Mouse (Mus musculus): ENCODE results near the gene Egfl7. TPM values are rescaled to one million over a fixed set of nuclear protein-coding genes. Genes with fewer than 3 reads are reported as not detected.

Gene Egfl7
- 10 to 100 TPM; 19.6 to 34.7 TPM for total RNA-seq (2021)
- long read RNA-seq, experiment 1, transcript Egfl7-202 (10 exons, 1,372 nt), result major isoform, 5 of 14 reads
- long read RNA-seq, experiment 1, partial matches to known transcripts, result 2 of 14 reads
- long read RNA-seq, experiment 1, other reads (novel, unspliced or antisense), result 4 of 14 reads
- long read RNA-seq, experiment 2, transcript Egfl7-213 (1 exons, 536 nt), result minor isoform, 7 of 30 reads
- long read RNA-seq, experiment 2, transcript Egfl7-202 (10 exons, 1,372 nt), result major isoform, 10 of 30 reads
- long read RNA-seq, experiment 2, partial matches to known transcripts, result 2 of 30 reads
- long read RNA-seq, experiment 2, other reads (novel, unspliced or antisense), result 8 of 30 reads

DNA sequence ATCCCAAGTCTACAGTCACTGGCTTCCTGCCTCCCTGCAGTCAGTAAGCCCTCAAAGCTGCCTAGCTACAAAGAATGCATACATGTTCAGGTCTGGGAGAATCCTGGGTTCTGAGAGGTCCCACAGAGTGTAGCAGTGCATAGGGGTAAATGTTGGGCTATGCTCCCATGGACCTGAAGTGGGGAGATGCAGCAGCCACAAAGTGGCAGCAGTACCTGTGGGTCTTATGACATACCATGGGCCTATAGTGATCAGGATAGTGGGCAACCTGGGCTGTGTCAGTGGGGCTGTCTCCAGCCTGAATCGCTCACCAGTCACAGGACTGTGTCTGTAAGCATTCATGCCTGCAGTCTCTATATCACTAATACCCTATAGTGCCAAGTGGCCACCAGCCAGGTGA, at the start of gene Egfl7:
Gene Egfl7 (plus strand): TSS at position 301 of the 400 bp plus-strand sequence.
- no peak for DNase-seq (ENCODE audit: low spot score)

DNA sequence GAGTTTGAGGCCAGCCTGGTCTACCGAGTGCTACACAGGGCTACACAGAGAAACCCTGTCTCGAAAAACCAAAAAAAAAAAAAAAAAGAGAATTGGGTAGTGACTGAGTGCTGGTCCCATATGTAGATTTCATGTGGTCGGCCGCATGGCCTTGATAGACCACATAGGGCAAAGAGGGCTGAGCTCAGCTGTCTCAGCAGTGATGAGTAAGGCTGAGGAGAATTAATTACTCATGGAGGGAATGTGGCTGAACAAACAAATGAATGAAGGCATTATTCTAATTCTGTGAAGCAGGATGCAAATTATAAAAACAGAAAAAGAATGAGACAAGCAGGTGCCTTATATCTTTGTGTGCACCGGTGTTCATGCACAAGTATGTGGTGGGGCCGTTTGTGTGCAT, 48.0 kb upstream of the Egfl7 start:
- DNase-seq (ENCODE audit: low spot score), result no peak

DNA sequence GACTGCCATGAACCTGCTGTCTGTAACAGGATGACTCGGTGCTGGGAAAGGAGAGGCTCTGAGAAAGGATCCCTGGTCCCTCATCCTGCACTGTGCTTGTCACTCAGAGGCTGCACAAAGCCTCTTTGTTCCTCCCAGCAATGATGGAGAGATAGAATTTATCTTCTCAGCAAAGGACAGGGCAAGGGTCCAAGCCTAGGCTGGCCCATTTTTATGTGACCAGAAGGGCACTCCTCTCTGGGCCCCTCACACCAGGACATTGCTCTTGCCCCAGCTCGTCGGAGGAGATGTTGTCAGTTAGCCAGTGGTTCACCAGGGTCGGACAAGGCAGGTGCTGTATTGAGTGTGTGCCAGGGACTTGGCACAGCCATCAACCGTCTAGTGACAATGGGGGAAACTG, 46.6 kb upstream of the Egfl7 start:
- no peak for DNase-seq (ENCODE audit: low spot score)

DNA sequence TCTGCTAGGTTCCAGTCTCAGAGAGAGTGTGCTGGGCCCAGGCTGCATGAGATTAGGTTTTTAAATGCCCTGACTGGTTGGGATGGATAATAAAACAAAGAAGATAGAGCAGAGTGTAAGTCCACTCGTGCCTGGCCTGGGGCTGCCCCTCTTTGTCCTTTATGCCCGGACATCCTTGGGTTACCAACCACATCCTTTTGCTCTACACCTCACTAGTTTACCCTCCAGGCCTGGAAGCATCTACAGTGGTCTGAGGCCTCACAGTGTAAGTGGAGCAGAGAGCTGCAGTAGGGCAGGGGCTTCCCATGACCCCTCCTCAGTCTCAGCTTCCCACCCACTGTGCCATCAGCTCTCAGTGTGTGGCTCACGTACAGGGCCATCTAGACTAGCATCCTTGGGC, 45.7 kb upstream of the Egfl7 start:
- DNase-seq (ENCODE audit: low spot score), result no peak

DNA sequence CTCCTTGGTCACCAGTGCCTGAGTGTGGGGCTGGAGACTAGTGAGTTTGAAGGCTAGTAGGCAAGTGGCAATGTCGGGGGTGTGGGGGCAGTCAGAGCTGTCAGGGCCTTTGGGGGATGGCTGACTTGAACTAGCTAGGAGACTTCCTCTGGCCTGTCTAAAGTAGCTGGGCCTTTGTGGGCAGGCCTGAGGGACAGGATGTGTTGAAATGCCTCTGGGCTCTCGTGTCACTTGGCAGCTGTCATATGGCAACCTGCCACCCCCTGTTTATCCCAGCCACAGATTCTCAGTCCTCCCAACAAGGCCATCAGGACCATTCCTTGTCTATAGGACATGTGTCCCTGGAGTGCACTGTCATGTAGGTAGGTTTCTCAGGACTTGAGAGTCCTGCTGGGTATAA, 45.2 kb upstream of the Egfl7 start:
- DNase-seq (ENCODE audit: low spot score), result peak; percentile 70

DNA sequence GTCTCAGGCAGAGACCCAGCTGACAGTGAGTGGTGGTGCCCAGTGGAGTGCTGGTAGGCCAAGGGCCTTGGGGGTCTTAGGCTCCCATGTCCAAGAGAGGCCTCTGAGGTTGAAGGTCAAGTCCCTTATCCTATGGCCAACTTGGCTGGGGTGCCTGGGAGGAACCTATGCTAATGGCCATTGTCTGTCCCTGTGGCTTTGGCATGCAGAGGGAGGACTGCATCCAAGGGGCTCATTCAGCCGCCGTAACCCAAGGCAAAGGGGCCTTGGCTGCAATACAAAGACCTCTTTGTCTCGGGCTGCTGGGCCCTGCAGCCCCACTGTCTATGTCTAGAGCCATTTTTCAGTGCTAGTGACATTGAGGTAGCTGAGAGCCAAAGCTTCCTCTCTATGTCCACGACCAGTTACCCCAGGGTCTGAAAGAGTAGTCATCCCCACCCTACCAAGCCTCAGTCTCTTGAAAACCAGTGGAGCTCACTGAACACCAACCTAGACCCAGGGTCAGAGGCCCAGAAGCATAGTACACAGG, 44.2 kb upstream of the Egfl7 start:
- no peak for DNase-seq (ENCODE audit: low spot score)

DNA sequence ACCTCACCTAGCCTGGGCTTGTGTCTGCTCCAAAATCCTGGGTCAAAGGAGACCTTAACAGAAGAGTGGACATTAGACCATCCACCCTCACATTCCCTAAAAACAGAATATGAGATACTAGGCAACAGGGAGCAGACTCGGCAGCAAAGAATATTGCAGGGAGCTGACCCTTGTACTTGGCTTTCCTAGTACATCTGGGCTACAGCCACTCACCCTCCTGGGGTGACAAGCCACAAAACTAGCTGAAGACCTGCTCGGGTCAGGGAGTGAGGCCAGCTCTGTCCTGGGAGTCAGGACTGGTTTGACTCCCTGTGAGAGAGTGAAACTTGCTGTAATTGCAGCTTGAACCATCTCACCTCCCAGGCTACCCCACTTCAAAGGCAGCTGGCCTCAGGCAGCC, 40.3 kb upstream of the Egfl7 start:
- DNase-seq (ENCODE audit: low spot score), result no peak

DNA sequence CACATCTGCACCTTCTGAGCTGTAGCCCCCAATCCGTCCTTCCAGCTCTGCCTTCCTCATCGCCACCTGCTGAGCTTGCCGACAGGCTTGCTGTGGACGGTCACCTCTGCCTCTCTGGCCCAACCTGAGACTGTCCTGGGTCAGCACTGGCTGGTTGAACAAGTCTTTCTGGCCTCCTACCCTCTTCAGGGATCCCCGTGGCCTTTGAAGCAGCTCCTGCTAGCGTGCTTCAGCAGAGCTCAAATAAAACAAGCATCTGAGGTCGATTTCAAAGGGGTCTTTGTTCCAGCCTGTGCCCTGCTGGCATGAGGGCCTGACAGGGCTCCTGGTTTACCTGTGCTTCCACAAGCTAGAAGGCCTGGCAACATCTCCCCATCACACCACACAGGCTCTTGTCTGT, 39.1 kb upstream of the Egfl7 start:
- DNase-seq (ENCODE audit: low spot score), result no peak

DNA sequence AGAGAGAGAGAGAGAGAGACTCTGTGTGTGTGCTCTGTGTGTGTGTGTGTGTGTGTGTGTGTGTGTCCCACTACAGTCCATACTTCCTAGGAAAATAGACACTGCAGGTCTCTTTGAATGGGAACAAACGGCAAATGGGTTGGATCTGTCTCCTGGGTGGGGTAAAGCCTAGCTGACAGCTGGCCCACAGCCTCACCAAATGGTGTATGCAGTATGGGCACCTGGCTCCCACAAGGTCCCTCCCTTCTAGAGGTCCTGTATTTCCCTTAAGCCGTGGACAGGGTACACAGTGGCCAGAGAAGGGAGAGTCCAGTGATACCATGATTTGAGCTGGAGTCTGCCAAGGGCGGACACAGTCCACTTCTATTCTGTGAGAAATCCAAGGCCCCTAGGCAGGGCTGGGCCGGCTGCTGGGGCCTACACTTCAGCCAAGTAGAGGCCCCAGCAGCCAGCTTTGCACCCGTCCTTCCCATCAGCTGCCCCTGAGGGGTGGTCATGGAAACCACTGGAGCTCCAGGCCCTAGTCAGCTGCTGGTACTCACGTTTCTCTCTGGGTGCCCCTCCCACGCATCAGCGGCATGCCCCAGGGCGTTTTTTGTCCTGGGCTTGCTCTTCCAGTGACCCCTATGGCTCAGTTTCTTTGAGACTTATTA, 38.4 kb upstream of the Egfl7 start:
- DNase-seq (ENCODE audit: low spot score), result no peak

DNA sequence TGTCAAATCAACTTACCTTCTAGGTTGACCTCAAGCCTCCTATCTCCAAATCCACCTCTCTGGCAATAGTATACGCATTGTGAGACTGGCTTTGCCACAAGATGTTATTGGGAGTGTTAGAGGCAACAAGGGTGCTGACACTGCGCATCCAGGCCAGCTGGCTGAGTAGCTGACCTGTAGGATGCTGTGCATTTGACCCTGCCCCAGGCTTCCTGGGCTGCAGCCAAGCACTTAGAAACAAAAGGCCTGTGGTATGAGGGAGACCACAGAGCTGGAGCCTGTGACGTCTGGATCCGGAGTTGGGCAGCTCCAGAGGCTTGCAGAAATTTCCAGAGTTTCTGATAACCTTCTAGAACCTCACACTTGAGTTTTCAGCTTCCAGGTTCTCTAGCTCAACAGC, 36.7 kb upstream of the Egfl7 start:
- DNase-seq (ENCODE audit: low spot score), result no peak

DNA sequence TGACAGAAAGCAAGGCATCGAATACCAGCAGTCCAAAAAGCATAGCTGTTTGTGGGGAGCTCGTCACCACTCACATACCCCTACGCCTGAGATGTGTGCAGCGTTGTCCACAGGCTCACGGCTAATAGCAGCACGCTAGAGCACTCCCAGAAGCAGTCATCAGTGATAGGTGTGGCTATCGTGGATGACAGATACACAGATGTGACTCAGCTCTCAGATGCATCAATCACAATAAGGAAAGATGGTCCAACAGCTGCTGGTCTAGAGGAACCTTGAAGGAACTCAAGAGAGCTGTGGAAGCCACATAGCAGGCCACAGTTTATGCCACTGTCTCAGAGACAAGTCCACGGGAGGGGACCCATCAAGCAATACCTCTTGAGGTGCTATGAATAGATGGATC, 36.0 kb upstream of the Egfl7 start:
- no peak for DNase-seq (ENCODE audit: low spot score)

DNA sequence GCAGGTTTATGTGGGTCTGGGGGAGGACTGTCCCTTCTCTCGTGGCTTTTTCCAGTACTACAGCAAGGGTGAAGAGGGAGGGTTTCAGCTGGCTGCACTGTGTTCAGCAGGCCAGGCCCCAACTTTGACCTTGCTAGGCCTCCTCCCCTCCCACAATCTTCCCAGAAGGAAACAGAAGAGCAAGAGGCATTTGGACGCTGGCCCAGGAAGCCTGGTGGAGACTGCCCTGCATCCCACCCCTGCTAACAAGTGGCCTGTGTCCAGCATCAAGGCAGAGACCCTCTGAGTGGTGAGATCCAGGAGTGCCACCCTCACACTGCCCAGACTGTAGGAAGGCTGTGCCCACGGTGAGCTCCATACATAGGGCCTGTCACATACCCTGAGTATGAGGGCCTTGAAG, 35.5 kb upstream of the Egfl7 start:
- no peak for DNase-seq (ENCODE audit: low spot score)

DNA sequence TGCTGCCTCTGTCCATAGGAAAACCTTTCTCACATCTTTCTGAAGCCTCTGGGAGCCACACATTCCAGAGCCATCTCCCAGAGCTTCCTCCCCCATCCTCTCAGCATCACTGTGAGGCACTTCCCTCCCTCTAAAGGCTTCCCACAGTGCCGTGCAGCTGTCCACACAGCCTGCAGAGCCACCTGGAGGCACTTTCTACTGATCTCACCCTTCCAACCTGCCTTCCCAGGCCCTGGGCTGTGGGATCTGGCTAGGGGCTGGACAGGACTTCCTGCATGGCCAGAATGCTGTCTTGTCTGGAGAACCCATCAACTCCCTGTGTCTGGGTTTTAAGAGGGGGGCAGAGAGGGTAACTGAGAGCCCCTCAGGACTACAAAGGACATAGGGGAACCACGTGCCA, 32.3 kb upstream of the Egfl7 start:
- DNase-seq (ENCODE audit: low spot score), result no peak

DNA sequence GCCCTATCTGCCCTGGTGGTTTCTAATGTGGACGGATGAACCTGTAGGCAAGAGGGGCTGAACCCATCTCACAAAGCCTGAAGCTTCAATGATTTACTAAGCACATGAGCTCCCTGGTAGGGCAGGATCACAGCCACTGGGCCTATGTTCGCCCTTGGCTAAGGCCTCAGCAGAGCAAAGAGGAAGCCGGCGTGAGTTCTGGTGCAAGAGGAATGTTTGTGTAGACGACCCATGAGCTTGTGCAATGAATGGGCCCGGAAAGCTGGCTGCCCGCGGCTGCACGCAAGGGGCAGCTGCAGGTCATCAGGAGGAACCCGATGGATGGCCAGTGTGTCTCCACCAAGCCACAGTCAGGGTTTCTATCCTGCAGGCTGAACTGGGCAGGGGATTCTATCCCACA, 30.0 kb upstream of the Egfl7 start:
- no peak for DNase-seq (ENCODE audit: low spot score)

DNA sequence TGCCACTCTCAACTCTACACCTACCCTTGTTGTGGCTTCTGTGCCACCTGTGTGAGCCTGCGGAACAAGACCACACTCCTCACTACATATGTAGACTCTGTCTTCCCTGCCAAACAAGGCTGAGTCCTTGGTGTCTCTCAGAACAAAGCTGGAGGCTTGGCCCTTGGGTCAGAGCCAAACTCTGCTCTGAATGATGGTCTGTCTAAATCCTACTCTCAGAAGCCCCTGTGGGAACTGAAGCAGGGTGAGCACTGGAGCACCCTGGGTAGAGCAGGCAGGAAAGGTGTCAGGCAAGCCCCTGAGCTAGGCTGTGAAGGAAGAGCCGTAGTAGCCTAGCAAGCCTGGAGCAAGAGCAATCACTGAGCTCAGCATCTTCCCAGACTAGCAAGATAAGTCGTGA, 29.6 kb upstream of the Egfl7 start:
- DNase-seq (ENCODE audit: low spot score), result no peak

DNA sequence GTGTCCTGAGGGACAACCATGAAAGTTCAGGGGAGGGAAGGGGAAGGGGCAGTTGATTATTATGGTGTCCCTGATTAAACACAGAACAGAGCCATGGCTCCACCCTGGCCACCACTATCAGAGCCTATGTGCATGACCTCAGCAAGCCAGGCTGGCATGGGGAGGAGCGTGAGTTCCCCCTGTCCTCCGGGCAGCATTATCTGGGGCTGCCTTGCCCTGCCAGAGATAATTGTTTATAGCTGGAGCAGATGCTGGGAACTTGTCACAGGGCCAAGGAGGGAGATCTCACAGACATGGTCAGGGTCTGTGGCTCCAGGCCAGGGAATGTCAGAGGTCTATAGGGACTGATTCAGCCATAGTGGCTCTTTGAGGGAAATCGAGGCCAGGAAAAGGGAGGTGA, 29.0 kb upstream of the Egfl7 start:
- DNase-seq (ENCODE audit: low spot score), result no peak

DNA sequence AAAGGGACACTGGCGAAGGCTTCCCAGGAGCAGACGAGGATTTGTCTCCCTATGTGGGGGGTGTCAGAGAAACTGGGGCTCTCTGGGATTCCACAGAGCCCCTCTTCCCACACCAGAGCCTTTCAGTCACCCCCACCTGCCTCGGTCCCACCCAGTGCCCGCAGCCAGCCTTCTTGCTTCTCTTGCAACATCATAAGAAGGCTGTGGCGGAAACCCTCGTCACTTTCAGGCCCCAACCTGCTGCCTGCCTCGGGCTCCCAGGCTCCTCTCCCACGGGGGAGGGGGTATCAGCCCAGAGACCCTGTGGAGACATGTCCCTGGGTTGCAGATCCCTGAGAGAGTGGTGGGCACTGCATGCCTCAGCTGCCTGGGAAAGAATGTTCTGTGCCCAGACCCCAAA, 28.4 kb upstream of the Egfl7 start:
- no peak for DNase-seq (ENCODE audit: low spot score)

DNA sequence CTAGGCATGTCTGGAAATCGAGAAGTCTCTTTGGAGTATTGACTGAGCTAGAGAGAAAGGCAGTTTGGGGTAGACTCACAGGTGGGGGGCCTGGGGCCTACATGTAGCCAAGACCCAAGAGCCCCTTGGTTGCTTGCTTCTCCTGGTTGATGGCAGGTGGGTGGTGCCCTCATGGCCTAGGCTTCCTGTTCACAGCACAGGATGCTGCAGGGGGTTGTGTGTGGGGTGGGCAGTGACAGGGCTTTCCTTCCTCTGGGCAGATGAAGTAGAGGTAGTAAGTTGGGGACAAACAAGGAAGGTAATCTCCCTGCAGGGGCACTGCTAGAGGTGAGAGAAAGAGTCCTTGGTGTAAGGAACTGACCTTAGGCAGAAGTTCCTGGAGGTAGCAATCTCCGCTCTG, 27.7 kb upstream of the Egfl7 start:
- no peak for DNase-seq (ENCODE audit: low spot score)

DNA sequence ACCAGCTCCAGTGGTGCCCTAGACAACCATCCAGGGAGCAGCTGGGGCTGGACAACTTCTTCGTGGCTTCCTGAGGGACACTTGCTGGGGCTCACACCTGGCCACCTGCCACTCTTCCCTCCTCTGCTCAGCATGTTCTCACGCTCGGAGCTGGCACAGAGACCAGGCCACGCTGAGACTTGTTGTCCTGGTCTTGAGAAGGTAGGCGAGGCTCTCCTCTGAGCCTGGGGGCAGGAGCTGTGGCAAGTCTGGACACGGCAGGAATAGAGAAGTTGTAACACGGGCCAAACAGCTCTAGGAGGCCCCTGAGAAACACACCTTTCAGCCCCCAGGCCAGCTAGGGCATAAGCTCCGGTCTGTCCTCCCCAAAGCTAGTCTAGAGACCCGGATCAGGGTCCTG, 25.9 kb upstream of the Egfl7 start:
- DNase-seq (ENCODE audit: low spot score), result no peak

DNA sequence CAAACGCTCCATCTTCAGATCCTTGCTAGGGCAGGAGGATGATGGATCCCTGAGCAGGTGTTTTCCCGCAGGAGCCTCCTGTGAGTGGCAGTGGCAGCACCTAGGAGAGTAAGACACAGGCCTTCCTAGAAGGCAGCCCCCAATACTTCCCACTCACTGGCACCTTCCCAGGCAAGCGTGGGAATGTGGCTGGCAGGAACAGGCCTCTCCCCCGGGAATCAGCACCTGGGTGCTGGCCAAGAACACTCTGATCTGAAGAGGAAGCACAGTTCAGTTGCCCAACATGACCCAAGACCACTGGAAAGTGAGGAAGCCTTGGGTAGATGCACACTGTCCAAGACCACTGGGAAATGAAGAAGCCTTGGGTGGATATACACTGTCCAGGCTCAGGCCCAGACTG, 24.7 kb upstream of the Egfl7 start:
- peak; percentile 60 for DNase-seq (ENCODE audit: low spot score)

DNA sequence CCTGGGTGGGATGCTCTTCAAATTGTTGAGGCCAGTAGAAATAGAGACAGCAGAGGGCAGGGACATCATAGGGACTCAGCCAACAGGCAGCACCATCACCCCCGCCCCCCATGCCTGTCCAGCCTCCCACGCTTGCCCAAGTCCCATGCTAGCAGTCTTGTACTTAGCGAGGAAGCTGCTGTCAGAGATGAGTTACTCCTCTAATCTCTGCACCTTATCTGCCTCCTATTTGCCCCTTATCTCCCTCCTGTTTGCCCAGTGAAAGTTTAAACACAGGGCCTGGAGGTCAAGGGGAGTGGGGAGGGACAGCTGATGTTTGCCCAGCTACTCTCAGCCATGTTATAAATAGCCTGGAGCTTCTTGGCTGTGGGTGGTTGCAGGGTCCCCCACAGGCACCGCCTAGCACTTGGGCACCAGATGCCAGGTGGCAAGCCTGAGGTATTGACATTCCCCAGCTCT, 23.2 kb upstream of the Egfl7 start:
- DNase-seq (ENCODE audit: low spot score), result no peak

DNA sequence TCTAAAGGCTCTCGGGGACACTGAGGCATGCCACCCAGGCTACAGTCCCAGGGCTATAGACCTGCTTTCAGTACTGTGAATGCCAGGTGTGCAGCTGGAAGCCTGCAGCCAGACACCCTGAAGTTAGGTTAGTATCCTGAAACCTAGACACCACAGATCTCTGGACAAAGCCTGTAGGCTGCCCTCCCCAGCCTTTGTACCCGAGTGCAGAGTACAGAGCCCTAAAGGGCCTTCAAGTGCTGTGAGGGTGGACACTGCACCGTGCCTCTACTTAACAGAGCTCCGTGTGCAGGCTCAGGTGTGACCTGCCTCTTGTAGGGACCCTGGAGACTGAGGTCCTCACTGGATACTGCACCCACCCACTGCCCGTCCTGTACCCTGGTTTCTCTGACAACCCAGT, 19.3 kb upstream of the Egfl7 start:
- DNase-seq (ENCODE audit: low spot score), result no peak

DNA sequence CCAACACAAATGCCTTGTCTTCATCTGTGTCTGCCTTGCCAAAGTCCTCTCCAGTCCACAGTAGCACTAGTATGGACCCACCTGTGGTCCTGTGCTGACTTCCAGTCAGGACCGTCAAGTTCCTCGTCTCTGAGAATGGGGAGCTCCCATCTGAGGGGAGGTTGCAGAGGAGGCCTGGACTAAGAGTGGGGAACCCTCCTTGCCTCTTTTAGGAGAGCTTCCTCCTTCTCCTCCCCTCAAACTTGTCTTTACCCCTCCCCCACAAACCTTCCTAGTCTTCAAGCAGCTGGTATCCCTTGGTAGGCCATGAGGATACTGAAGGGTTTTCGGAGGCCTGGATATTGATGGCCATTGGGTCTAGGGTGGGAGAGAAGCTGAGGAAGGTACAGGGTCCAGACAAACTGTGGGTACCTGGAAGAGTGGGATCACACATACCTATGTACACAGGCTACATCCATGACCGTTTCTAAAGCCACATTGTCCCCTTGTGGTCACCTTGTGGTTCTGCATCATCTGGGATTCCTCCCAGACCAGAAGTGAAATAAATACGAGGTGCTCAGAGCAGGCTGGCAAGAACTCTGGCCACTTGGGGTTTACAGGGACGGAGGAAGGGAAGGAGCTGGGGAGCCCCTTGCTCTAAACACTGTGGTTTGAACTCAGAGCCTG, 18.3 kb upstream of the Egfl7 start:
- peak; percentile 50 for DNase-seq (ENCODE audit: low spot score)
